Mouse (Mus musculus) embryonic facial prominence, embryonic 14.5 days (tissue): Measurements from ENCODE around the gene Coro1c. TPM values are rescaled to one million over a fixed set of nuclear protein-coding genes. Genes with fewer than 3 reads are reported as not detected.

ENCODE experiments used
- ATAC-seq: fragments of 200-750 bp; cut with Nextera tagmentation; 2 replicates; pipeline ENCODE4 v1.8.0; 2017; ENCODE audit warnings: low read depth, moderate number of reproducible peaks, moderate TSS enrichment
- DNase-seq: peaks from one replicate; pipeline ENCODE4 v3.0.0-alpha.2; 2015; ENCODE audit warnings: low spot score
- H3K27ac ChIP-seq: fragments of 300-500 bp; sonication (generic); replicated peaks from 2 replicates; pipeline ENCODE4 v1.5.1; 2014; ENCODE audit warnings: low read depth, mild to moderate bottlenecking, low read length, moderate library complexity
- H3K27me3 ChIP-seq: fragments of 300-500 bp; sonication (generic); replicated peaks from 2 replicates; pipeline ENCODE4 v1.6.1; 2014; ENCODE audit warnings: low read length; ENCODE audit not compliant: control insufficient read depth, insufficient read depth
- H3K36me3 ChIP-seq: fragments of 300-500 bp; sonication (generic); 2 replicates; pipeline ENCODE4 v1.6.1; 2014; ENCODE audit warnings: low read length, mixed read lengths; ENCODE audit not compliant: control insufficient read depth, insufficient read depth
- H3K4me1 ChIP-seq: fragments of 300-500 bp; sonication (generic); 2 replicates; pipeline ENCODE4 v1.6.1; 2014; ENCODE audit warnings: antibody characterized with exemption, low read length; ENCODE audit not compliant: control insufficient read depth, insufficient read depth
- H3K4me2 ChIP-seq: fragments of 300-500 bp; sonication (generic); 2 replicates; pipeline ENCODE4 v1.6.1; 2014; ENCODE audit warnings: low read depth, mild to moderate bottlenecking, low read length, moderate library complexity, mixed read lengths
- H3K4me3 ChIP-seq: fragments of 300-500 bp; sonication (generic); 2 replicates; pipeline ENCODE4 v1.5.1; 2014; ENCODE audit warnings: low read depth, mild to moderate bottlenecking, low read length
- H3K9ac ChIP-seq: fragments of 300-500 bp; sonication (generic); 2 replicates; pipeline ENCODE4 v1.6.1; 2014; ENCODE audit warnings: low read depth, mild to moderate bottlenecking, low read length, moderate library complexity, mixed read lengths
- H3K9me3 ChIP-seq: fragments of 300-500 bp; sonication (generic); 2 replicates; pipeline ENCODE4 v1.6.1; 2016; ENCODE audit warnings: low read length; ENCODE audit not compliant: control insufficient read depth
- WGBS: fragments of 180-500 bp; shearing (Covaris S2); extraction: QIAGEN DNeasy Blood & Tissue Kit; methylation state at CpG from one replicate; pipeline ENCODE4 v1.1.7; 2014; 5-methylcytosine and 5-hydroxymethylcytosine counted together
- polyA plus RNA-seq: library from polyadenylated mRNA; unstranded; fragments of >200 nt; fragmentation: Nextera tagmentation; extraction: Ambion mirVana; gene quantifications from 2 replicates; pipeline ENCODE4 v1.2.1, GENCODE M21; 2014

Gene Coro1c
- polyA plus RNA-seq, 1 experiment from 2014 or later = 96.9 TPM

GRCm38 (mm10) chr5:113830292-113830643, 78.3 kb downstream of the Coro1c start:
- no peak overlapping the region for H3K4me3 ChIP-seq
- no peaks in the 10 kb centered on the region for H3K4me1 ChIP-seq
- no peak overlapping the region for H3K4me2 ChIP-seq
- no peaks in the 10 kb centered on the region for H3K36me3 ChIP-seq
- H3K9ac ChIP-seq = no peak overlapping the region
- 54% methylated on average over 10 of the region's 10 CpGs for WGBS
- no peaks in the 10 kb centered on the region for H3K9me3 ChIP-seq
- H3K27me3 ChIP-seq = no peaks in the 10 kb centered on the region
- no peak overlapping the region for H3K27ac ChIP-seq
- DNase-seq (no peak), ATAC-seq (no peak)

DNA sequence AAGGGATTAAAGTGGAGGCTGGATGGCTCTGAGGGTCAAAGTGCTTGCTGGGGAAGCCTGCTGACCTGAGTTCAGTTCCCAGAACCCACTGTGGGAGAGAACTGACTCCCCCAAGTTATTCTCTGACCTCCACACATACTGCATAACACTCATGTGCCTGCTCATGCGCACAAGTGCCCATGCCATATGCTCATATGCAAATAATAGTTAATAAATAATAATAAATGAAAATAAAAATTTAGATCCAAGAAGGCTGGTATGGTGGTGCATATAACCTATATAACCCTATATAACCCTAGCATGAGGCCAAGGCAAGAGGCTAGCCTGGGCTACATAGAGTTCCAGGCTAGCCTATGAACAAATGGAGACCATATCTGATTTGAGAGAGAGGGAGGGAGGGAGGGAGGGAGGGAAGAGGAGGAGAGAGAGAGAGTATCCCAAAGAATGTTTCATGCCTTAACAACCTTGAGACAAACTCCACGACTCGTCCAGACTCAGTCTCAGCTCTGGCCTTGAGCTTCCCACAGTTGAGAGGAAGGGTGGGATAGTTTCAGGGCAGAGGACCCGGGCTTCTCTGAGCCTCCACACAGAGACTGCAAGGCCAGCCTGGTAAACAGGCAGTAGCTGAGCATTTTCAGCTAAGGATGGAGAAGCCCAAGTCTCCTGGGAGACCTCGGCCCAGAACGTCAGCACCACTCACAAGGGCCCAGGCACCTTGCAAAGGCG, 78.8 kb downstream of the Coro1c start:
- no peak overlapping the region for H3K4me3 ChIP-seq
- 72% methylated on average over 7 of the region's 7 CpGs for WGBS
- ATAC-seq = no peak

GRCm38 (mm10) chr5:113828481-113828880, 80.1 kb downstream of the Coro1c start:
- DNase-seq = no peak
- no peak overlapping the region for H3K4me2 ChIP-seq
- 58% methylated on average over 7 of the region's 7 CpGs for WGBS
- ATAC-seq = no peak
- no peak overlapping the region for H3K27ac ChIP-seq
- H3K27me3 ChIP-seq = no peaks in the 10 kb centered on the region
- H3K36me3 ChIP-seq = no peaks in the 10 kb centered on the region
- no peaks in the 10 kb centered on the region for H3K9me3 ChIP-seq
- no peaks in the 10 kb centered on the region for H3K4me1 ChIP-seq
- no peak overlapping the region for H3K9ac ChIP-seq
- no peak overlapping the region for H3K4me3 ChIP-seq

More for the DNA sequence above, 78.8 kb downstream of the Coro1c start:
- Histone ChIP-seq H3K27ac (no peak overlapping the region), H3K4me1 (no peaks in the 10 kb centered on the region), H3K27me3 (no peaks in the 10 kb centered on the region), H3K36me3 (no peaks in the 10 kb centered on the region), H3K9me3 (no peaks in the 10 kb centered on the region), H3K4me2 (no peak overlapping the region), H3K9ac (no peak overlapping the region)
- no peak for DNase-seq

DNA sequence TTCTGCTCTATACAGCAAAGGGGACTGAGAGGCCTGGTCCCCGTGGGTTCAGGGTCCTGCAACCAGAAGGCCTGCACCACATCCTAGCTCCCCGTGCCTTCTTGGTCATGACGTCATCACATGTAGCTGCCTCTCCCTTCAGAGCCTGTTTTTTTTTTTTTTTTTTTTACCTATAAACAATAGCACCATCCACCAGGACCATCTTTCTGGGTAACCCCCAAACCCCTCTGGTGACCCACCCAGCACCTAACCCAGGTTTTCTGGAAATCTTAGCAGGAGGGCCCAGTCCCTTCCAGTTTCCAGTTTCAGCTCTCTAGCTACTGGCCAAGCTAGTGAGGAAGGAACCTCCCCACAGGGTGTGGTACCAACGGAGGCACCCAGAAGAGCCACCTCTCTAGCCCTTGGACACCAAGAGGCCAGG, 80.6 kb downstream of the Coro1c start:
- no peak overlapping the region for H3K4me2 ChIP-seq
- H3K4me3 ChIP-seq = no peak overlapping the region
- no peak for ATAC-seq
- no peaks in the 10 kb centered on the region for H3K36me3 ChIP-seq
- no peak for DNase-seq
- H3K27ac ChIP-seq = no peak overlapping the region
- H3K27me3 ChIP-seq = no peaks in the 10 kb centered on the region
- 51% methylated on average over 4 of the region's 4 CpGs for WGBS
- H3K4me1 ChIP-seq = no peaks in the 10 kb centered on the region
- H3K9ac ChIP-seq = no peak overlapping the region
- no peaks in the 10 kb centered on the region for H3K9me3 ChIP-seq

- DNase-seq (no peak), ATAC-seq (no peak)
- Histone ChIP-seq H3K4me2 (no peak overlapping the region), H3K36me3 (no peaks in the 10 kb centered on the region), H3K27me3 (no peaks in the 10 kb centered on the region), H3K9ac (no peak overlapping the region), H3K4me1 (no peaks in the 10 kb centered on the region), H3K4me3 (no peak overlapping the region), H3K27ac (no peak overlapping the region), H3K9me3 (no peaks in the 10 kb centered on the region)
- WGBS = 79% methylated on average over 4 of the region's 4 CpGs
Observed at GRCm38 (mm10) chr5:113826619-113827018, 81.9 kb downstream of the Coro1c start.

- H3K4me2 ChIP-seq = no peak overlapping the region
- H3K9ac ChIP-seq = no peak overlapping the region
- ATAC-seq (no peak), DNase-seq (no peak)
- H3K36me3 ChIP-seq = no peaks in the 10 kb centered on the region
- H3K4me1 ChIP-seq = no peaks in the 10 kb centered on the region
- no peak overlapping the region for H3K27ac ChIP-seq
- WGBS = 86% methylated on average over 7 of the region's 7 CpGs
- no peak overlapping the region for H3K4me3 ChIP-seq
- no peaks in the 10 kb centered on the region for H3K27me3 ChIP-seq
- H3K9me3 ChIP-seq = no peaks in the 10 kb centered on the region
Observed at GRCm38 (mm10) chr5:113825558-113825957, 83.0 kb downstream of the Coro1c start.

DNA sequence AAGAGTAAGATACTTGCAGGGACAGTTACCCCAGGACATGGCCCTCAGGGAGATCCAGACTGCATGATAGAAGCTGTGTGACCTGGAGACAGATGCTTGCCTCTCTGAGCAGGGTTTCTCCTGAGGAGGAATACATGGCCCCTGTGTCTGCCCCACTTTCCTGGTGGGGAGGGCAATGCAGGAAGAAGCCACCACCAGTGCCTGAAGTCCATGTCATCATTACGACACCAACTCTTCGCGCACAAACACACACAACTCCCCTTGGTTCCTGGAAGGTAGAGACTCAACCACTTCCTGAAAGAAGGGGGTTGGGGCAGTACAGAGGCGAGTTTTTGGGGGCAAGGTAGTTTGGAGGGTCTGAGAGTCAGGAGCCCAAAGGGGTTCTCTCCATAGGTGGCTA, 84.3 kb downstream of the Coro1c start:
- Histone ChIP-seq H3K4me3 (no peak overlapping the region), H3K27me3 (no peaks in the 10 kb centered on the region), H3K9ac (no peak overlapping the region), H3K27ac (no peak overlapping the region), H3K9me3 (no peaks in the 10 kb centered on the region), H3K36me3 (no peaks in the 10 kb centered on the region), H3K4me1 (no peaks in the 10 kb centered on the region), H3K4me2 (no peak overlapping the region)
- ATAC-seq (no peak), DNase-seq (no peak)
- 86% methylated on average over 4 of the region's 4 CpGs for WGBS

DNA sequence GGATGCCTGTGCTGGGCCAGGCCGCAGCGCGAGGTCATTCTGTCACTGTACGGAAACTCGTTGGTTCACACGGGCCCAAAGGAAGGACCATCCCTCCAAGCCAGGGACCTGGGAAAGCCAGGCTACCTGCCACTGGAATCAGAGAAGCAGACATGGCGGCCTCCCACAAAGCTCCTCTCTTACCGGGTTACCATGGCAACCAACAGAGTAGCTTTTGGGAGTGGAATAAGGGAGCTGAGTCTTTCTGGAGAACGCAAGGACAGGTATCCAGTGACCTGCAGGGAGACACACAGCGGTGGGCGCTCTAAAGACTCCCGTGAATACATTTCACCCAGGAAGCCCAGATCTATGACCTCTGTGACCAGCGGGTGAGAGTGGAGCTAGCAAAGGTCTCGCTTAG, 90.0 kb downstream of the Coro1c start:
- H3K27ac ChIP-seq = no peak overlapping the region
- H3K4me1 ChIP-seq = 0 out of 2 replicates have a peak, but pooled peaks cover 4% of the 10 kb centered on the region
- no peak overlapping the region for H3K9ac ChIP-seq
- no peaks in the 10 kb centered on the region for H3K9me3 ChIP-seq
- WGBS = 77% methylated on average over 14 of the region's 14 CpGs
- no peak overlapping the region for H3K4me3 ChIP-seq
- no peaks in the 10 kb centered on the region for H3K36me3 ChIP-seq
- DNase-seq (no peak), ATAC-seq (no peak)
- no peaks in the 10 kb centered on the region for H3K27me3 ChIP-seq
- H3K4me2 ChIP-seq = no peak overlapping the region

GRCm38 (mm10) chr5:113815638-113816152, 92.9 kb downstream of the Coro1c start:
- no peak overlapping the region for H3K27ac ChIP-seq
- DNase-seq = peak; percentile 84
- H3K4me3 ChIP-seq = no peak overlapping the region
- H3K4me1 ChIP-seq = 0 out of 2 replicates have a peak, but pooled peaks cover 4% of the 10 kb centered on the region
- peaks cover 10% of the 10 kb centered on the region; the same call in 1 of the 2 replicates for H3K9me3 ChIP-seq
- 0 out of 2 replicates have a peak, but pooled peaks have one; percentile 58 for ATAC-seq
- H3K36me3 ChIP-seq = no peaks in the 10 kb centered on the region
- H3K9ac ChIP-seq = peak overlapping the region; percentile 35; the same call in 1 of the 2 replicates
- peak overlapping the region; percentile 16; the same call in 1 of the 2 replicates for H3K4me2 ChIP-seq
- H3K27me3 ChIP-seq = no peaks in the 10 kb centered on the region
- WGBS = 11% methylated on average over 15 of the region's 15 CpGs
